Mouse (Mus musculus) stomach, embryonic 16.5 days (tissue): ENCODE measurements around the gene Kif1b. TPM values are rescaled to one million over a fixed set of nuclear protein-coding genes. Genes with fewer than 3 reads are reported as not detected.

Experiments
- ATAC-seq: fragments of 200-750 bp; cut with Nextera tagmentation; 2 replicates; pipeline ENCODE4 v1.8.0; 2017; ENCODE audit warnings: moderate number of reproducible peaks, moderate TSS enrichment; ENCODE audit not compliant: insufficient read depth, low FRiP score
- H3K27ac ChIP-seq: fragments of 300-500 bp; sonication (generic); 2 replicates; pipeline ENCODE4 v1.5.1; 2014; ENCODE audit warnings: low read length
- H3K27me3 ChIP-seq: fragments of 300-500 bp; sonication (generic); 2 replicates; pipeline ENCODE4 v1.6.1; 2014; ENCODE audit warnings: low read length, control low read depth, mixed read lengths; ENCODE audit not compliant: control insufficient read depth, insufficient read depth
- H3K36me3 ChIP-seq: fragments of 300-500 bp; sonication (generic); 2 replicates; pipeline ENCODE4 v1.6.1; 2014; ENCODE audit warnings: low read length; ENCODE audit not compliant: control insufficient read depth, insufficient read depth
- H3K4me1 ChIP-seq: fragments of 300-500 bp; sonication (generic); 2 replicates; pipeline ENCODE4 v1.6.1; 2014; ENCODE audit warnings: low read length, control low read depth, mixed read lengths; ENCODE audit not compliant: control insufficient read depth, insufficient read depth
- H3K4me2 ChIP-seq: fragments of 300-500 bp; sonication (generic); 2 replicates; pipeline ENCODE4 v1.6.1; 2014; ENCODE audit warnings: low read depth, low read length, mixed read lengths
- H3K4me3 ChIP-seq: fragments of 300-500 bp; sonication (generic); replicated peaks from 2 replicates; pipeline ENCODE4 v1.5.1; 2014; ENCODE audit warnings: mild to moderate bottlenecking, low read length
- H3K9ac ChIP-seq: fragments of 300-500 bp; sonication (generic); 2 replicates; pipeline ENCODE4 v1.6.1; 2014; ENCODE audit warnings: low read length
- H3K9me3 ChIP-seq: fragments of 300-500 bp; sonication (generic); replicated peaks from 2 replicates; pipeline ENCODE4 v1.6.1; 2016; ENCODE audit warnings: low read length, control low read depth; ENCODE audit not compliant: control insufficient read depth
- WGBS: fragments of 180-500 bp; shearing (Covaris S2); extraction: QIAGEN DNeasy Blood & Tissue Kit; methylation state at CpG from one replicate; pipeline ENCODE4 v1.1.7; 2014; 5-methylcytosine and 5-hydroxymethylcytosine counted together
- polyA plus RNA-seq: library from polyadenylated mRNA; unstranded; fragments of >200 nt; fragmentation: Nextera tagmentation; extraction: Ambion mirVana; gene quantifications from 2 replicates; pipeline ENCODE4 v1.2.1, GENCODE M21; 2015

The Kif1b gene
- polyA plus RNA-seq, 1 experiment from 2014 or later, result 29.5 TPM

DNA sequence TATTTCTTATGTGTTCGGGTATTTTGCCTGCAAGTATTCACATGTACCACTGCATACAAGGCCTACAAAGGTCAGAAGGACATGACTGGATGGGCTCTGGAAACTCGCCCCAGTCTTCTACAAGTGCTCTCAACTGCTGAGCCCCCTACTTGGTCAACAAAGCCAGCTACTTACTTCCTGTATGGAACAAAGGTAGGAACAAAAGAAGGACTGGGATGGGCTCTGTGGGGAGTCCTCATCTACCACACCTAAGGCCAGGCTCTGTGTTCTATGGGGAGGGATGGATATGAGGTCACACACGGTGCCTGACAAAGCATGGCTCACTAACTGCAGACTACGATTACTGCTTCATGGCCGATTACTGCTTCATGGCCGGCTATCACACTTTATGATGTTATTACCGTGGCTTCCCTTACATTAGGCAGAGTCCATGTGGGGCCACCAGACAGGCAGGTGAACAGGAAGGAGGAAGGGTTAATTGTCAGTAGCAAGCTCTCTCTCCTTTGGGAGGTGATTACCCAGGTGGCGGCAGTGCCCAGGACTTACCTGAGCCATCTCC, 150.0 kb downstream of the Kif1b start:
- Histone ChIP-seq H3K4me2 (no peak overlapping the region), H3K4me1 (no peaks in the 10 kb centered on the region), H3K36me3 (peaks cover 44% of the 10 kb centered on the region), H3K27me3 (no peaks in the 10 kb centered on the region), H3K9ac (no peak overlapping the region), H3K27ac (no peak overlapping the region), H3K9me3 (no peaks in the 10 kb centered on the region), H3K4me3 (no peak overlapping the region)
- ATAC-seq, result no peak
- 85% methylated on average over 8 of the region's 8 CpGs for WGBS

- no peaks in the 10 kb centered on the region for H3K9me3 ChIP-seq
- ATAC-seq, result no peak; the same call in 1 of the 2 replicates
- H3K4me3 ChIP-seq, result no peak overlapping the region
- no peak overlapping the region for H3K9ac ChIP-seq
- peaks cover 46% of the 10 kb centered on the region for H3K36me3 ChIP-seq
- WGBS, result 91% methylated on average over 6 of the region's 6 CpGs
- no peaks in the 10 kb centered on the region for H3K27me3 ChIP-seq
- no peak overlapping the region for H3K4me2 ChIP-seq
- H3K4me1 ChIP-seq, result no peaks in the 10 kb centered on the region
- no peak overlapping the region for H3K27ac ChIP-seq
These were observed 151.8 kb downstream of the Kif1b start for GRCm38 (mm10) chr4:149155711-149156110.

GRCm38 (mm10) chr4:149154859-149155258, 152.6 kb downstream of the Kif1b start:
- Histone ChIP-seq H3K9me3 (no peaks in the 10 kb centered on the region), H3K27me3 (no peaks in the 10 kb centered on the region), H3K27ac (no peak overlapping the region), H3K4me2 (no peak overlapping the region), H3K36me3 (peaks cover 45% of the 10 kb centered on the region), H3K9ac (no peak overlapping the region), H3K4me3 (no peak overlapping the region), H3K4me1 (no peaks in the 10 kb centered on the region)
- 96% methylated on average over 7 of the region's 7 CpGs for WGBS
- ATAC-seq, result no peak

GRCm38 (mm10) chr4:149150721-149151120, 156.8 kb downstream of the Kif1b start:
- peaks cover 32% of the 10 kb centered on the region for H3K36me3 ChIP-seq

GRCm38 (mm10) chr4:149150256-149150655, 157.2 kb downstream of the Kif1b start:
- Histone ChIP-seq H3K27ac (no peak overlapping the region), H3K9ac (no peak overlapping the region), H3K4me2 (no peak overlapping the region), H3K9me3 (no peaks in the 10 kb centered on the region), H3K4me3 (no peak overlapping the region), H3K27me3 (no peaks in the 10 kb centered on the region), H3K36me3 (peaks cover 32% of the 10 kb centered on the region), H3K4me1 (0 out of 2 replicates have a peak, but pooled peaks cover 4% of the 10 kb centered on the region)
- WGBS, result 77% methylated on average over 11 of the region's 11 CpGs
- peak; percentile 18; the same call in 1 of the 2 replicates for ATAC-seq

More at GRCm38 (mm10) chr4:149150721-149151120, 156.8 kb downstream of the Kif1b start:
- Histone ChIP-seq H3K4me2 (no peak overlapping the region), H3K4me1 (0 out of 2 replicates have a peak, but pooled peaks cover 4% of the 10 kb centered on the region), H3K27ac (no peak overlapping the region), H3K9me3 (no peaks in the 10 kb centered on the region), H3K9ac (no peak overlapping the region), H3K27me3 (no peaks in the 10 kb centered on the region), H3K4me3 (no peak overlapping the region)
- no peak for ATAC-seq
- 90% methylated on average over 11 of the region's 11 CpGs for WGBS

DNA sequence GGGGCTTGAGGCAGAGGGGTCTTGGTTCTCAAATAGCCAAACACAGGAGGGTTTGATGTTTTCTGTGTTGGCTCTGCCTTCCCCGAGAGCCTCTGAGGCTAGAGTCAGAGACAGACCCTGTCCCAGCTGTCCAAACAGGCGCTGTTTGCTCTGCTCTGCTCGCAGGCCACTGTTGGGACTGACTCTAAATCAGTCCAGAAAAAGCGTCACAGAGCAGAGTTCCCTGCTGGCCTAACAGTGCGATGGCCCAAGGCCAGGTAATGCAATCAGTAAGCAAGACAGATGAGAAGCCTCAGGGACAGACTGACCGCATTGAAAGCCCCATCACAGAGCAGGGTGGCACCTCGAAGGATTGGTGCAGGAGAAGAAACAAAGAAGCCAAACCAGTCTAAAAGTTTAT, 157.9 kb downstream of the Kif1b start:
- Histone ChIP-seq H3K4me3 (no peak overlapping the region), H3K27me3 (no peaks in the 10 kb centered on the region), H3K27ac (no peak overlapping the region), H3K4me2 (no peak overlapping the region), H3K4me1 (peaks cover 6% of the 10 kb centered on the region; the same call in 1 of the 2 replicates), H3K36me3 (peaks cover 26% of the 10 kb centered on the region; the same call in 1 of the 2 replicates), H3K9ac (no peak overlapping the region), H3K9me3 (no peaks in the 10 kb centered on the region)
- 57% methylated on average over 7 of the region's 7 CpGs for WGBS
- no peak for ATAC-seq

DNA sequence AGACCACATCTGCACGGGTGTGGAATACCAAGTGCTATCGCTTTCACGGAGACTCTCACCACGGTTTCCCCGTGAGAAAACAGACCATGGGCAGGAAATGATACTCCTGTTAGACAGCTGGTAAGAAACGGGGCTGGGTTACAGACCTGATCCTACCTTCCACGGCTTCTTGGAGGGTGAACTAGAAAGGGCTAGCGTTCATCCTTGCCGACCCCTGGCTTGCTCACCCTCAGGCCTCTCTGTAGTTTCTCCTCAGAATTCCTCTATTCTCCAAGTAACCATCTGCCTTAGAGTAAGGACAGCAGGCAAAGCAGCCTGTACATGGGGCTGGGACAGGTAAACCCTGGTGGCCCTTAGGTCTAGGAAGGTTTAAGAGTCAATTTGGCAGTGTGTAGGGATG, 158.3 kb downstream of the Kif1b start:
- Histone ChIP-seq H3K27me3 (no peaks in the 10 kb centered on the region), H3K27ac (no peak overlapping the region), H3K9ac (no peak overlapping the region), H3K4me3 (no peak overlapping the region), H3K36me3 (peaks cover 25% of the 10 kb centered on the region; the same call in 1 of the 2 replicates), H3K4me2 (no peak overlapping the region), H3K9me3 (no peaks in the 10 kb centered on the region), H3K4me1 (peaks cover 7% of the 10 kb centered on the region; the same call in 1 of the 2 replicates)
- no peak for ATAC-seq
- WGBS, result 78% methylated on average over 9 of the region's 9 CpGs

DNA sequence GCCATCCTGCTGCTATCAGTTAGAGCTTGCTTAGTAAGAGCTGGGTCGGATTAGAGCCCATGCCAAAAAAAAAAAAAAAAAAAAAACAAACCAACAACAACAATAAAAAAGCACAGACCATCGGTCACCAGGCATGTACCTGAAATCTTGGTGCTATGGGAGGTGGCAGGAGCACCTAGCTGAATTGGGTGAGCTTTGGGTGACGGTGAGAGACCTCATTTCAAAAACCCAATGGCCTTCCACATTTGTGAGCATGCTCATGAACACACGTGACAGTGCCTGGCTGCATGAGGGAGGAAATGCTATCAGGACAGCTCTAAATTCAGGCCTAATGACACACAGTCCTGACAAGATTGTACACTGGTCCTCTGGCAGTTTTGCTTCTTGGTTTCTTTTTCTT, 159.4 kb downstream of the Kif1b start:
- Histone ChIP-seq H3K4me3 (no peak overlapping the region), H3K9me3 (no peaks in the 10 kb centered on the region), H3K27me3 (no peaks in the 10 kb centered on the region), H3K9ac (no peak overlapping the region), H3K36me3 (peaks cover 16% of the 10 kb centered on the region; the same call in 1 of the 2 replicates), H3K4me1 (peaks cover 7% of the 10 kb centered on the region; the same call in 1 of the 2 replicates), H3K4me2 (no peak overlapping the region), H3K27ac (peak overlapping the region; percentile 51; the same call in 1 of the 2 replicates)
- no peak for ATAC-seq
- WGBS, result 73% methylated on average over 4 of the region's 4 CpGs

DNA sequence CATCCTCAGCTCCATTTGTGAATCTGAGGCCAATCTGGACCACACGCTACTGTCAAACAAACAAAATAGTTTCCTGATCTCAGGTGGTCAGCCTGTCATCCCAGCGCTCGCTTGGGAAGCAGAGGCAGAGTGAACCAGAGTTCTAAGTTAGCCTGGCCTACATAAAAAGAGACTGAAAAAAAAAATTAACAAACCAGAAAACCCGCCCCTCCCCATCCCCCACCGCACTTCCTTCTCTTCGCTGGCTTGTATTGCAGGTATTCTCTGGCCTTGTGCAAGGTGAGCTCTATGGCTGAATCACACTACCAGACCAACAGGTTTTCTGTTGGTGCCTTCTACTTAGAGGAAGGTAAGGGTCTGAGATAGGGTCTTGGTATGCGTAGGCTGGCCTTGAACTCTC, 160.0 kb downstream of the Kif1b start:
- no peak for ATAC-seq

More for the DNA sequence above, 160.0 kb downstream of the Kif1b start:
- Histone ChIP-seq H3K27ac (peak overlapping the region; percentile 51; the same call in 1 of the 2 replicates), H3K27me3 (no peaks in the 10 kb centered on the region), H3K4me2 (no peak overlapping the region), H3K36me3 (peaks cover 11% of the 10 kb centered on the region; the same call in 1 of the 2 replicates), H3K9ac (no peak overlapping the region; the same call in 1 of the 2 replicates), H3K9me3 (no peaks in the 10 kb centered on the region), H3K4me3 (no peak overlapping the region), H3K4me1 (peaks cover 7% of the 10 kb centered on the region; the same call in 1 of the 2 replicates)
- 61% methylated on average over 7 of the region's 7 CpGs for WGBS
